Mouse (Mus musculus) neural tube, embryonic 12.5 days (tissue): Measurements from ENCODE around the gene Gbp6. TPM values are rescaled to one million over a fixed set of nuclear protein-coding genes. Genes with fewer than 3 reads are reported as not detected.
"Not testable (repeated sequence)": the region's sequence is repeated elsewhere in the genome, so short reads cannot be mapped to it uniquely, and the experiment has no call there.

Experiments used
- ATAC-seq: fragments of 200-750 bp; cut with Nextera tagmentation; 2 replicates; pipeline ENCODE4 v1.8.0; 2017; ENCODE audit warnings: low read depth, mild to moderate bottlenecking, moderate TSS enrichment, moderate library complexity; ENCODE audit not compliant: low FRiP score
- H3K27ac ChIP-seq: fragments of 300-500 bp; sonication (generic); 2 replicates; pipeline ENCODE4 v1.5.1; 2016
- H3K27me3 ChIP-seq: fragments of 300-500 bp; sonication (generic); replicated peaks from 2 replicates; pipeline ENCODE4 v1.6.1; 2016; ENCODE audit warnings: mild to moderate bottlenecking
- H3K36me3 ChIP-seq: fragments of 300-500 bp; sonication (generic); 2 replicates; pipeline ENCODE4 v1.6.1; 2016; ENCODE audit warnings: mild to moderate bottlenecking
- H3K4me1 ChIP-seq: fragments of 300-500 bp; sonication (generic); 2 replicates; pipeline ENCODE4 v1.6.1; 2016
- H3K4me2 ChIP-seq: fragments of 300-500 bp; sonication (generic); replicated peaks from 2 replicates; pipeline ENCODE4 v1.6.1; 2016; ENCODE audit warnings: mild to moderate bottlenecking
- H3K4me3 ChIP-seq: fragments of 300-500 bp; sonication (generic); 2 replicates; pipeline ENCODE4 v1.5.1; 2016
- H3K9ac ChIP-seq: fragments of 300-500 bp; sonication (generic); 2 replicates; pipeline ENCODE4 v1.6.1; 2016; ENCODE audit warnings: mild to moderate bottlenecking
- H3K9me3 ChIP-seq: fragments of 300-500 bp; sonication (generic); 2 replicates; pipeline ENCODE4 v1.6.1; 2016; ENCODE audit warnings: mild to moderate bottlenecking
- WGBS: fragments of 180-500 bp; shearing (Covaris S2); methylation state at CpG from one replicate; pipeline ENCODE4 v1.1.7; 2016; 5-methylcytosine and 5-hydroxymethylcytosine counted together
- polyA plus RNA-seq: library from polyadenylated mRNA; unstranded; fragments of >200 nt; fragmentation: Nextera tagmentation; extraction: Ambion mirVana; gene quantifications from 2 replicates; pipeline ENCODE4 v1.2.1, GENCODE M21; 2016

The Gbp6 gene
- polyA plus RNA-seq = 1.9 and 2.5 TPM in 2 replicates

GRCm38 (mm10) chr5:105293226-105294165, at the start of gene Gbp6, which contains the start of gene Gm43302:
Gbp6 (minus strand) TSS chr5:105293698.
Gm43302 (minus strand) TSS chr5:105293695.
- H3K27me3 ChIP-seq, H3K9ac ChIP-seq, H3K27ac ChIP-seq, H3K4me3 ChIP-seq, H3K4me2 ChIP-seq, H3K9me3 ChIP-seq, ATAC-seq, H3K4me1 ChIP-seq, H3K36me3 ChIP-seq: not testable (repeated sequence)
- WGBS = 61% methylated on average over 3 of the region's 3 CpGs

- H3K4me3 ChIP-seq = no peak overlapping the region
- 66% methylated on average over 2 of the region's 2 CpGs for WGBS
- H3K9me3 ChIP-seq = no peaks in the 10 kb centered on the region
These were observed 47.8 kb upstream of the Gbp6 start for GRCm38 (mm10) chr5:105341281-105341680.

DNA sequence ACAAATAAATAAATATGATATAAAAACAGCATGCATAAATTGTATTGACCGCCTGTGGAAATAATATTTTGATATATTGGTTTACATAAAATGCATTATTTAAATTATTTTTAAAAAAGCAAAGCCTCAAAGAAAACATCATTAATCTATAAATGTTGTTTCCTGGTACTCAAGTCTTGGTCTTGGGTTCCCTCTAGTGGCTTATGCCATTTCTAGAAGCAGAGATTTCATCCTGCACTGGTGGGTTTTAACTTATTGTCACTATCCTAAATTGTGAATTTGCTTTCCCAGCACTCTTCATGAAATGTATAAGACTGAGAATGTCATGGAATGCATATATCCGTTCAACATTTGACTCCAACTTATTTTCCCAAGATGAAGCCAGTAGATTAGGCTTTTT, 29.0 kb upstream of the Gbp6 start:
- ATAC-seq = no peak
- Histone ChIP-seq H3K9ac (no peak overlapping the region), H3K36me3 (no peaks in the 10 kb centered on the region), H3K9me3 (no peaks in the 10 kb centered on the region), H3K27me3 (no peaks in the 10 kb centered on the region), H3K4me3 (no peak overlapping the region), H3K4me1 (no peaks in the 10 kb centered on the region), H3K4me2 (no peak overlapping the region), H3K27ac (no peak overlapping the region)
- WGBS = 76% methylated on average over 2 of the region's 2 CpGs

More at GRCm38 (mm10) chr5:105341281-105341680, 47.8 kb upstream of the Gbp6 start:
- Histone ChIP-seq H3K9ac (no peak overlapping the region), H3K36me3 (no peaks in the 10 kb centered on the region), H3K4me2 (no peak overlapping the region), H3K27ac (no peak overlapping the region), H3K4me1 (no peaks in the 10 kb centered on the region), H3K27me3 (no peaks in the 10 kb centered on the region)
- ATAC-seq = no peak

DNA sequence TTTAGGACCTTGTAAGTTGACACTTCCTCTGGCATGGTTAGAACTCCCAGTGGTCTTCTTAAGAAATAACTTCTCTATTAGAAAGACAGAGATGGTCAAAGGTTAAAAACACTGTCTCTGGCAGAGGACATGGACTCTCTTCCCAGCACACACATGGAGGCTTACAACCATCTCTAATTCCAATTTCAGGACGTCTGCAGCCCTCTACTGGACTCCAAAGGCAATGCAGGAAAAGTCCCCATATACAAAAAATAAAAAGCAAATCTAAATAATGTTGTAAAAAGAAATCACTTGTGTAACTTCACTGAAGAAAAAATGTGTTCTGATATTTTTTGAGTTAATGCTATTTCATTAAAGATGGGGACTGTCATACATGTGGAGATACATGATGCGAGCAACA, 17.4 kb upstream of the Gbp6 start:
- no peak for ATAC-seq

DNA sequence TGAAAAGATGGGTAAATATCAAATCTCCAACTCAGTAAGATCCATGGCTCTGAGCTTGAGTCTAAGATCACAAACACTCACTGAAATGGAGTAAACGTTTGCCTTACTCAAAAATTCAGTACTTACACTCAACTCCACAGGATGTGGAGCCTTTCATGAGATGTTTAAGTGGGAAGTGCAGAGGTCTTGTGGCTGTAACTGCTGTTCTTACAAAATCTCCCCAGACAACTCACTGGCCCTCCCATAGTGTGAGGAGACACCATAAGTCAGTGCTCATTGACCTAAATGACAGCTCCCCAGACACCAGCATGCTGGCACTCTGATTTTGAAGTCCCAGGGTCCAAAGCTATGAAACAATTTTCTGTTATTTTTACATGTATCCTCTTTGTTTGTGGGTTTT, 15.7 kb upstream of the Gbp6 start:
- H3K36me3 ChIP-seq, H3K9ac ChIP-seq, H3K9me3 ChIP-seq, H3K4me2 ChIP-seq, H3K27me3 ChIP-seq, H3K4me1 ChIP-seq, ATAC-seq, H3K4me3 ChIP-seq, H3K27ac ChIP-seq: not testable (repeated sequence)
- WGBS = 64% methylated on average over 1 of the region's 1 CpGs

More for the DNA sequence above, 17.4 kb upstream of the Gbp6 start:
- Histone ChIP-seq H3K27ac (no peak overlapping the region), H3K4me3 (no peak overlapping the region), H3K36me3 (no peaks in the 10 kb centered on the region), H3K4me1 (no peaks in the 10 kb centered on the region), H3K9me3 (no peaks in the 10 kb centered on the region; the same call in 1 of the 2 replicates), H3K27me3 (no peaks in the 10 kb centered on the region), H3K9ac (no peak overlapping the region), H3K4me2 (no peak overlapping the region)
- 81% methylated on average over 2 of the region's 2 CpGs for WGBS

DNA sequence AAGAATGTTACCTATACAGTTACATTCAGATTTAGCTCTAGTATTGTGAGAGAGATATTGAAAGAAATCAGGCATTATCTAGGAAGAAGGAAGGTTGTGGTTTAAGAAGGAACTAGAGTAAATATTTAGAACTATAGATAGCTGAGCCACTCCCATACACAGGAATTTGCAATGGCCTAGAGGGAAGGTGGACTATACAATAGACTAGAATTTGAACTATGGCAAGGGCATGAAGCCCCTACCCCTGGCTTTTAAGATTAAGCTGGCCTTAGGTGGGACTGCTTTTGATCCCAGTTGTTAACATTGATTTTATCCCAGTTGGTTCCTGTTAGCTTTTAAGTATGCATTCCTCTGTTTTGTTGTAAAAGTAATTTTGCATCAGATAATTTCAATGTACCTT, 13.4 kb upstream of the Gbp6 start:
- H3K27ac ChIP-seq, H3K36me3 ChIP-seq, H3K4me3 ChIP-seq, ATAC-seq, H3K4me2 ChIP-seq, H3K4me1 ChIP-seq, H3K9me3 ChIP-seq, H3K27me3 ChIP-seq, H3K9ac ChIP-seq: not testable (repeated sequence)

DNA sequence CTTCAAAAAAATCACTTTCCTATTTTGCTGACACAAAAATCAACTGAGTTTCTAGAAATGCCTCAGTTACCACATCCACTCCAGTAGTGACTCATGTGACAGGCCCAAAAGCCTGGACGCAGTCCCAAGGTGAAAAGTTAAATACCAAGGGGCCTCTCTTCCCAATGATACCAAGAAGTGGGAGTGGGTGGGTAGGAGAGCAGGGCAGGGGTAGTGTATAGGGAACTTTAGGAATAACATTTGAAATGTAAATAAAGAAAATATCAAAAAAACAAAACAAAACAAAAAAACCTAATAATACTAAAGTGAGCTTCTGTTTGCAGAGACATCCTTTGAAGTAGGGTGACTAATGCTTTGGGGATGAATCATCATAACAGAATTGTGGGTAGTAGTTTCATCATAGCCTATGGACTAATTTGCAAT, 12.7 kb upstream of the Gbp6 start:
- H3K4me1 ChIP-seq = no peaks in the 10 kb centered on the region
- ATAC-seq = no peak
- 92% methylated on average over 1 of the region's 1 CpGs for WGBS

GRCm38 (mm10) chr5:105305671-105306070, 12.2 kb upstream of the Gbp6 start:
- H3K27me3 ChIP-seq, H3K4me1 ChIP-seq, H3K27ac ChIP-seq, H3K9ac ChIP-seq, ATAC-seq, H3K4me2 ChIP-seq, H3K9me3 ChIP-seq, H3K36me3 ChIP-seq, H3K4me3 ChIP-seq: not testable (repeated sequence)
- 92% methylated on average over 4 of the region's 4 CpGs for WGBS

More for the DNA sequence above, 12.7 kb upstream of the Gbp6 start:
- no peak overlapping the region for H3K4me3 ChIP-seq
- no peaks in the 10 kb centered on the region for H3K36me3 ChIP-seq
- no peaks in the 10 kb centered on the region for H3K27me3 ChIP-seq
- H3K27ac ChIP-seq = no peak overlapping the region
- no peak overlapping the region for H3K9ac ChIP-seq
- no peaks in the 10 kb centered on the region; the same call in 1 of the 2 replicates for H3K9me3 ChIP-seq
- H3K4me2 ChIP-seq = no peak overlapping the region

GRCm38 (mm10) chr5:105301963-105302362, 8.5 kb upstream of the Gbp6 start:
- 70% methylated on average over 4 of the region's 4 CpGs for WGBS

DNA sequence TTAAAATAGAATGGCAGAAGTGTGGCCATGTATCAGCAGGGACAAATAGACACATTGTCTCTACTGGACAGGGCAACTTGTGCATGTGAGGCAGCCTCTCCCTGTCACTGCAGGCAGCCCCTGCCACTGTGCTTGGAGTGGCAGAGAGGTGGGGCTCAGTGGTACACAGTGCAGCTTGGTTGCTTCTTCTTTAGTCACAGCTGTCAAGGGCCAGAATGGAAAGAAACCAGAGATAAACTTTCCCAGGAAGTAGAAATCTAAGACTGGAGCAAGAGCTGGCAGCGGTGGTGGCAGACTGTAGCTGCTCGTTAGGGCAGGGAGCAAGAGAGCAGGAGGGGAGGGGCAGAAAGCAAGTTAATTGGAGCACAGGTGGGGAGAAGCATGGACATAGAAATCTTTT, 8.0 kb upstream of the Gbp6 start:
- no peak overlapping the region for H3K4me2 ChIP-seq
- H3K9ac ChIP-seq = no peak overlapping the region
- no peaks in the 10 kb centered on the region for H3K9me3 ChIP-seq
- 60% methylated on average over 2 of the region's 2 CpGs for WGBS
- no peak overlapping the region for H3K4me3 ChIP-seq
- ATAC-seq = no peak
- no peaks in the 10 kb centered on the region for H3K36me3 ChIP-seq
- H3K27ac ChIP-seq = no peak overlapping the region
- H3K27me3 ChIP-seq = no peaks in the 10 kb centered on the region
- no peaks in the 10 kb centered on the region for H3K4me1 ChIP-seq

More at GRCm38 (mm10) chr5:105301963-105302362, 8.5 kb upstream of the Gbp6 start:
- H3K4me1 ChIP-seq = no peaks in the 10 kb centered on the region
- H3K27ac ChIP-seq = no peak overlapping the region
- ATAC-seq = no peak
- H3K4me3 ChIP-seq = no peak overlapping the region
- H3K36me3 ChIP-seq = no peaks in the 10 kb centered on the region
- no peaks in the 10 kb centered on the region for H3K27me3 ChIP-seq
- no peak overlapping the region for H3K4me2 ChIP-seq
- no peak overlapping the region for H3K9ac ChIP-seq
- no peaks in the 10 kb centered on the region for H3K9me3 ChIP-seq

DNA sequence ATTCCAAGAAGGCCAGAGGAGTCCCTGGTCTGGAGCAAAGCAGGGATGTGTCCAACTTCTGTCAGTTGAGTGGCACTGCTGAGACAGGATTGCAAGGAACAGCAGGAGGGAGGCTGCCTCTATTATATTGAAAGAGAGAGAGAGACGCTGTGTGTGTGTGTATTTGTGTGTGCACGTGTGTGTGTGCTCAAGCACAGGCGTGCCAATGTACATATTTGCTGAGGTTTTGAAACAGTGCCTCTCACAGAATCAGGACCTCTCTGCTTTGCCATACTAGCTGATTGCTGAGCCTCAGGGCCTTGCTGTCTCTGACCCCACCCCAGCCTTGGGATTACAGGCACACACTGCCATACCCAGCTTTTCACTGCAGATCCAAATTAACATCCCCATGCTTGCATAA, 2.2 kb upstream of the Gbp6 start:
- H3K27me3 ChIP-seq = no peaks in the 10 kb centered on the region
- no peak overlapping the region for H3K4me2 ChIP-seq
- H3K36me3 ChIP-seq = no peaks in the 10 kb centered on the region
- H3K9me3 ChIP-seq = no peaks in the 10 kb centered on the region
- H3K9ac ChIP-seq = no peak overlapping the region
- no peaks in the 10 kb centered on the region for H3K4me1 ChIP-seq
- no peak overlapping the region for H3K27ac ChIP-seq
- H3K4me3 ChIP-seq = no peak overlapping the region
- no peak for ATAC-seq
- WGBS = 87% methylated on average over 3 of the region's 3 CpGs

DNA sequence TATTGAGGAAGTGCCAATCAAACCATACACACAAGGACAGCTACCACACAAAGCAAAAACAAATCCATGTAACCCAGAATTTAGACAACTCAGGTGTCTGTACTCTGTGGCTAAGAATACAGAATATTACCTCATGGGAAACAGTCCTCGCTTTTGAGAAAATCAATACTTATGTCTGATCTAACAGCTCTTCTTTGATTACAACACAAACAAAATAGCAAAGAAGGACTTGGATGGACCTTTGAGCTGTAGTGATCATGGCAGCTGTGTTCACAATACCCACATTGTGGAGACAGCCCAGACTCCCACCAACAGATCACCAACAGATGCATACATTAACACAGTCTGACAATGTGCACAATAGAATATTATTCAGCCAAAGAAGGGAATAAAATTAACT, 1.0 kb downstream of the Gbp6 start:
- H3K9me3 ChIP-seq = no peaks in the 10 kb centered on the region
- ATAC-seq = no peak

GRCm38 (mm10) chr5:105290921-105291320, 2.6 kb downstream of the Gbp6 start:
- not testable (repeated sequence) for H3K4me3 ChIP-seq, H3K36me3 ChIP-seq, H3K27ac ChIP-seq, H3K9me3 ChIP-seq, H3K4me2 ChIP-seq, H3K9ac ChIP-seq, H3K27me3 ChIP-seq, ATAC-seq, H3K4me1 ChIP-seq
- 90% methylated on average over 3 of the region's 3 CpGs for WGBS

More for the DNA sequence above, 1.0 kb downstream of the Gbp6 start:
- no peak overlapping the region for H3K9ac ChIP-seq
- 82% methylated on average over 1 of the region's 1 CpGs for WGBS
- no peak overlapping the region for H3K4me3 ChIP-seq
- H3K27ac ChIP-seq = no peak overlapping the region
- no peaks in the 10 kb centered on the region for H3K4me1 ChIP-seq
- no peaks in the 10 kb centered on the region for H3K36me3 ChIP-seq
- H3K27me3 ChIP-seq = no peaks in the 10 kb centered on the region
- no peak overlapping the region for H3K4me2 ChIP-seq
